Mouse (Mus musculus) bone marrow, adult 2 months (tissue): ENCODE data around the gene Rundc1.

ENCODE experiments used
- CTCF ChIP-seq: fragments of 200-500 bp; IDR thresholded peaks from 2 replicates; pipeline ENCODE4 v1.5.1; 2011; ENCODE audit warnings: low read length, control low read depth; ENCODE audit not compliant: control insufficient read depth, insufficient read depth
- POLR2A ChIP-seq: fragments of 200-500 bp; IDR thresholded peaks from 2 replicates; pipeline ENCODE4 v1.6.1; 2011; ENCODE audit warnings: low read depth, mild to moderate bottlenecking, control low read depth, low read length, borderline replicate concordance; ENCODE audit not compliant: control insufficient read depth

- no peak for TF ChIP-seq POLR2A
- TF ChIP-seq CTCF = no peak
These were observed 32.7 kb downstream of the Rundc1 start for GRCm38 (mm10) chr11:101457631-101458030.
